Mouse (Mus musculus): ENCODE measurements around the gene Ldb2. TPM values are rescaled to one million over a fixed set of nuclear protein-coding genes. Genes with fewer than 3 reads are reported as not detected.

Gene Ldb2
- polyA plus RNA-seq, 1 experiment: not detected

DNA sequence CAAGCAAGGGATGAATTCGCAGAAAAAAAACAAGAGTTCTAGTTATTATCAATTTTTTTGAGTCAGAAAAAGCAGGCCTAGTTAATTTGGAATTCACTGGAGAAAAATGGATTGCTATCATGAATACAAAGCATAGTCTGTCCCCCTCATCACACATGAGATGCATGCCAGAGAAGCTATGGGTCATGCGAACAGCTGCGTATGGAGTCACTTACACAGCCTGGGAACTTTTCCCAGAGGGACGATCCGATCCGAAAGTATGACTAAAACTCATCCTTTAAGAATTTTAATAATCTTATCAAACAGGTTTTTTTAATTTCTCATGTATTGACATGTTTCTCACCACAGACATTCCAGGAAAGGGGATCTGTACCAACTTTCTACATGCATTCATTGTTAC is 163.9 kb downstream of the Ldb2 start:
- H3K4me3 ChIP-seq (replicated peaks): no peak overlapping the region
- H3K4me1 ChIP-seq (ENCODE audit: control insufficient read depth): no peaks in the 10 kb centered on the region
- no peak for TF ChIP-seq TAL1 (IDR thresholded peaks at IDR 0.05; ENCODE audit: low read length)
- TF ChIP-seq GATA1 (IDR thresholded peaks at IDR 0.05; ENCODE audit: low read length): no peak
- no peaks in the 10 kb centered on the region for H3K36me3 ChIP-seq (ENCODE audit: control insufficient read depth)
- H3K27me3 ChIP-seq (ENCODE audit: control insufficient read depth): no peaks in the 10 kb centered on the region
- no peaks in the 10 kb centered on the region for H3K9me3 ChIP-seq (ENCODE audit: control insufficient read depth, low read length)

DNA sequence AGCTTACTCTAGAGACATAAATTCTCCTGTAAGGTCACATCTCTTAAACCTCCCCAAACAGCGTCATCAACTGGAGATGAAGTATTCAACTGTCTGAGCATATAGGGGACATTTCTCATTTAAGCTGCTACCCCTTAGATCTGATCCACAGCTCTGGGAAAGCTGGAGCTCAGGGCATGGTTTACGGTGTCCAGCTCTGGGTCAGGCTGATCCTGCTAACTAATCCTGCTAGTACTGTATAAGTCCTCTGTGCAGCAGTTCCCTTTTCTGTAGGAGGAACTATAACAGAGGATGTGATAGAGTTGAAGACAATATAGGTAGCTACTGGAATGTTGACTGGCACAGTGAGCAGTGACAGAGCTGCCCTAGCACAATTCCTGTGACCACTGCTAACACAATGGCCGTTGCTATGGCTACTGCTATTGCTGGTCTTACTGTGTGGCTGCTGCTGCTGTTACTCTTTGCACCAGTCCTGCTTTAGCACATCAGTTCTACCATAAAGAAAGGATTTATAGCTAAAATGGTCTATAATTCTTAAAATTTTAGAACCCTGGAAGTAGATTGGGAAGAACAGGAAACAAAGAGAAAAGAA is 170.3 kb downstream of the Ldb2 start:
- H3K36me3 ChIP-seq (ENCODE audit: control insufficient read depth): no peaks in the 10 kb centered on the region
- no peaks in the 10 kb centered on the region for H3K4me1 ChIP-seq (ENCODE audit: control insufficient read depth)
- TF ChIP-seq TAL1 (IDR thresholded peaks at IDR 0.05; ENCODE audit: low read length) (no peak), GATA1 (IDR thresholded peaks at IDR 0.05; ENCODE audit: low read length) (no peak)
- H3K4me3 ChIP-seq (replicated peaks): no peak overlapping the region
- no peaks in the 10 kb centered on the region for H3K9me3 ChIP-seq (ENCODE audit: control insufficient read depth, low read length)
- H3K27me3 ChIP-seq (ENCODE audit: control insufficient read depth): no peaks in the 10 kb centered on the region

DNA sequence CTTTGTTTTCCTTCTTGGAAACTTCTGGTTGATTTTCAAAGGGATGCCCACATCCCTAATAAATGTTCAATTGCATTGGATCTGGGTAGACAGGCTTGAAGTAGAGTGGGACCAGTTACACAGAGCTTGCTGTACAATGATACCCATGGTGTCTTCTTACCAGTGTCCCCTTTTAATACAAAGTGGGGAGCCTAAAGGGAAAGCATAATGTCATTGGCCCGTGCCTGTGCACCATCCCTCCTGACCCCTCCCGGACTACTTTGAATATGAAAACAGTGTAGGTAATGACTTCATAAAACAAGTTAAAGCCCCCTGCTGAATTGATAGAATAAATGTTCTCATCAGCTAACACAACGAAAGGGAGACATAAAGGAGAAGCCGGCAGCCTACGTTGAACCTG is 172.0 kb downstream of the Ldb2 start:
- Histone ChIP-seq H3K4me1 (ENCODE audit: control insufficient read depth) (no peaks in the 10 kb centered on the region), H3K9me3 (ENCODE audit: control insufficient read depth, low read length) (no peaks in the 10 kb centered on the region), H3K36me3 (ENCODE audit: control insufficient read depth) (no peaks in the 10 kb centered on the region), H3K27me3 (ENCODE audit: control insufficient read depth) (no peaks in the 10 kb centered on the region), H3K4me3 (replicated peaks) (no peak overlapping the region)
- TF ChIP-seq GATA1 (IDR thresholded peaks at IDR 0.05; ENCODE audit: low read length) (no peak), TAL1 (IDR thresholded peaks at IDR 0.05; ENCODE audit: low read length) (no peak)

DNA sequence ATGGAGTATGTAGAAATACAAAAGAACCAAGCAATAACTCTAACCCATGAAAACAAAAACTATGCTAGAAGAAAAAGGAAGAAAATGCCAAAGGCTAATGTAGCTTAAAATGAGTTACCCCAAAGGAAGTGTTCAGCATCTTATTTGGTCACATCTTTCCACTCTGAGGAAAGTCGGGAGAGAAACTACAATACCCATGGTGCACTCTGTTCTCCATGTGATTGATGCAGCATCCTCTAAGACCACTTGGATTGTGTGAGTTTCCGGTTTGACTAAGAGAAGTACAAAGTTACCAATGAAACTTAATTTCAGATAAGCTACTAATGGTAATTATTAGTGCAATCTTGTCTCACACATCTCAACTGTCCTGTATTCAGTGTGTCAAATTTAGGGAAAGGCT is 172.6 kb downstream of the Ldb2 start:
- Histone ChIP-seq H3K27me3 (ENCODE audit: control insufficient read depth) (no peaks in the 10 kb centered on the region), H3K4me1 (ENCODE audit: control insufficient read depth) (no peaks in the 10 kb centered on the region), H3K9me3 (ENCODE audit: control insufficient read depth, low read length) (no peaks in the 10 kb centered on the region), H3K36me3 (ENCODE audit: control insufficient read depth) (no peaks in the 10 kb centered on the region), H3K4me3 (replicated peaks) (no peak overlapping the region)
- TF ChIP-seq GATA1 (IDR thresholded peaks at IDR 0.05; ENCODE audit: low read length): no peak
- no peak for TF ChIP-seq TAL1 (IDR thresholded peaks at IDR 0.05; ENCODE audit: low read length)

DNA sequence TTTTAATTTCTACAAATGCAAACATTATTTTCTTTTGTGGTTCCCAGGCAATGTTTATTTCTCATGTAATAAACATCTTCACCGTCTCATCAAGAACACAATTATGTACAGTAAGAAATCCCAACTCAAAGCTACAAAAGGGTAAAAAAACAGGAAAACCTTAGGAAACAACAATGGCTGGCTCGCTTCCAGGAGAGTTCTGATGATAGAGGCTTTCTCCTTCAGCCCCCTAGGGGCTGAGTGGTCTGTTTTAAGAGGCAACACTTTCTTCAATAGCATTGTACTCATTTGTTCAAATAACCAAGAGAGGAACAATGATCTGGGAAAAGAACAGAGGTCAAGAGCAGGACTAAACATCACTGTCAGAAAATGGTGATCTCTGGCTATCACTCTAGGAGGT is 173.4 kb downstream of the Ldb2 start:
- TF ChIP-seq GATA1 (IDR thresholded peaks at IDR 0.05; ENCODE audit: low read length) (no peak), TAL1 (IDR thresholded peaks at IDR 0.05; ENCODE audit: low read length) (no peak)
- Histone ChIP-seq H3K4me3 (replicated peaks) (no peak overlapping the region), H3K4me1 (ENCODE audit: control insufficient read depth) (no peaks in the 10 kb centered on the region), H3K27me3 (ENCODE audit: control insufficient read depth) (no peaks in the 10 kb centered on the region), H3K9me3 (ENCODE audit: control insufficient read depth, low read length) (no peaks in the 10 kb centered on the region), H3K36me3 (ENCODE audit: control insufficient read depth) (no peaks in the 10 kb centered on the region)

DNA sequence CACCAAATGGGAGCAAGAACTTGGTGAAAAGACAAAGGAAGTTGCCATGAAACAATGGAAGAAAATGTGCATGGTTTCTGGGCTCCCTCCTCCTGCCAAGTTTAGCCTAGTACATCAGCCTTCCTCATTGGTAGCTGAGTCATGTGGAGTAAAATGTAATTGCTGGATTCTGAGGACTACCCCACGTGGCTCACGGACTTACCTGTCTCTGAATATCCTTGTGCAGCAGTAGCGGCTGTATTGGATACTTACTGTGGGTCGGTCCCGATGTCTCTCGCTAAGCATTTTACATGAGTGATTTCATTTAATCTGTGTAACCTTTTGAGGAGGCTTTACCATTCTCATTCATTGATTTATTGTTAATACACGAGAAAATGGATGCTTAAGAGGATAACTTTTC is 183.8 kb downstream of the Ldb2 start:
- Histone ChIP-seq H3K9me3 (ENCODE audit: control insufficient read depth, low read length) (no peaks in the 10 kb centered on the region), H3K27me3 (ENCODE audit: control insufficient read depth) (no peaks in the 10 kb centered on the region), H3K36me3 (ENCODE audit: control insufficient read depth) (no peaks in the 10 kb centered on the region), H3K4me1 (ENCODE audit: control insufficient read depth) (no peaks in the 10 kb centered on the region), H3K4me3 (replicated peaks) (no peak overlapping the region)
- TF ChIP-seq TAL1 (IDR thresholded peaks at IDR 0.05; ENCODE audit: low read length): no peak
- TF ChIP-seq GATA1 (IDR thresholded peaks at IDR 0.05; ENCODE audit: low read length): no peak

DNA sequence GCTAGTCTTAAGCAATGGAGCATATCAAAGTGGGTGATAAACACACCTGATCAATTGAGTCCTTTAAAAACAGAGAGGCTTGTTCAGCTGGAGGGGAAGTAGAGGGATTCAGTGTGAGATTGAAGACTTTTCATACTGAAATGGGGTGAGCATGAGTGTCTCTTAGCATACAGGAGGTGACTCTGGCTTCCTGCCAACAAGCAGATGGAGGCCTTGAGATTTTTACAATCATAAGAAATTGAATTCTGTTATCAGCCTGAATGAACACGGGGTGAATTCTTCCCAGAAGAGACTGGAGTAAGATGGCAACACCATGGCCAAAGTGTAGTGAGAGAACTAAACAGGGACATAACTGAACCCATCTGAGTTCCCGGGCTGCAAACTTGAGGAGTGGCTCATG is 190.6 kb downstream of the Ldb2 start:
- Histone ChIP-seq H3K4me1 (ENCODE audit: control insufficient read depth) (no peaks in the 10 kb centered on the region), H3K27me3 (ENCODE audit: control insufficient read depth) (no peaks in the 10 kb centered on the region), H3K9me3 (ENCODE audit: control insufficient read depth, low read length) (no peaks in the 10 kb centered on the region), H3K4me3 (replicated peaks) (no peak overlapping the region), H3K36me3 (ENCODE audit: control insufficient read depth) (no peaks in the 10 kb centered on the region)
- TF ChIP-seq GATA1 (IDR thresholded peaks at IDR 0.05; ENCODE audit: low read length) (no peak), TAL1 (IDR thresholded peaks at IDR 0.05; ENCODE audit: low read length) (no peak)

DNA sequence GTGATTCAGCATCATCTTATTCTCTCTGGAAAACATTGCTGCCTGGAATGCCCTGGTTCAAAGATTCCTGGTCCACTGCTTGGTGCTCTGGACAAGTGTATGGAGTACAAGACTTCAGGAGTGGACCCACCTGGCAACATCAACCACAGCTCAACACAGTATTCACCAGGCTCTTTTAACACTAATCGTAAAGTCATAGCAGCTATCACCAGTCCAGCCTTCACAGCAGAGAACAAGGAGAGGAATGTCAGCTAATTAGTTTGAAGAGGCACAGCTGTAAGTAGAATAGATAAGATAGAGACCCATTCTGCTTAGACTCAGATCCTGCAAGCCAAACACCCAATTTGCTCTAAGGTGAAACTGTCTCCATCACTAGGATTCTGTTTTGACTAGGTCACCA is 198.1 kb downstream of the Ldb2 start:
- no peaks in the 10 kb centered on the region for H3K9me3 ChIP-seq (ENCODE audit: control insufficient read depth, low read length)
- no peaks in the 10 kb centered on the region for H3K4me1 ChIP-seq (ENCODE audit: control insufficient read depth)
- H3K36me3 ChIP-seq (ENCODE audit: control insufficient read depth): no peaks in the 10 kb centered on the region
- no peaks in the 10 kb centered on the region for H3K27me3 ChIP-seq (ENCODE audit: control insufficient read depth)
- TF ChIP-seq TAL1 (IDR thresholded peaks at IDR 0.05; ENCODE audit: low read length) (no peak), GATA1 (IDR thresholded peaks at IDR 0.05; ENCODE audit: low read length) (no peak)
- H3K4me3 ChIP-seq (replicated peaks): no peak overlapping the region

DNA sequence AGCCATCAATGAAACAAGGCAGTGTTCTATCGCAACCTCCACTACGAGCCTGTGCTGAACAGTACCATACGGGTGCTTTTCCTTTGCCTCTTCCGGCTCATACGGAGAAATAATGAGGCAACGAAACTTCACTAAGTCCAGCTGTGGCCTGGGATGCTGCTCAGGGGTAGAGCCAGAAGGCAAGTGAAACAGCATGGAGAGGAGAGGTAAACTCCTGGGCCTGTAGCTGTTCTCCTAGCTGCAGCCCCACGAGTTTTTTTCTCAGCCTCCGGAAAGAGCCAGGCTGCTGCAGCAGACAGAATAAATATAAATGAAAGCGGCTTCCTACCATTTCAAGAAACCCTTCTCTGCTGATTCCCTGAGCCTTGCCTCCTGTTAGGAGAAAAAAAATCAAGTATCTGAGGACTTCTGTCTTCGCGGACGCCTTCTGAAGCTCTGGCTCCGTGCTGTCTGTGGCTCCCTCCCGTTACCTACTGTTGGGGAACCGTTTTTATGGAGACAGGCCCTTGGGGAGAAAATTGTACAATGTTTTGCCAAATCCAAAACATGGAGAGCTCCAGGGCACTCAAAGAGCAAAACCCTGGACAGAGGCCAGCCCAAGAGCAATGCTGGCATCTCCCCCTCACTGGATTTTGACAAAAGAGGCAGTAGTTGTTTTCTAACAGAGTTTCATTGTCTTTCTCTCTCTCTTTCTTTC is 205.8 kb downstream of the Ldb2 start:
- TF ChIP-seq GATA1 (IDR thresholded peaks at IDR 0.05; ENCODE audit: low read length) (no peak), TAL1 (IDR thresholded peaks at IDR 0.05; ENCODE audit: low read length) (no peak)
- Histone ChIP-seq H3K4me3 (replicated peaks) (no peak overlapping the region), H3K4me1 (ENCODE audit: control insufficient read depth) (no peaks in the 10 kb centered on the region), H3K36me3 (ENCODE audit: control insufficient read depth) (no peaks in the 10 kb centered on the region), H3K9me3 (ENCODE audit: control insufficient read depth, low read length) (no peaks in the 10 kb centered on the region), H3K27me3 (ENCODE audit: control insufficient read depth) (no peaks in the 10 kb centered on the region)
